Mouse (Mus musculus) forelimb bud, embryonic 11.5 days (tissue): ENCODE data around the gene Cep104.

Experiments used
- DNase-seq: peaks from one replicate; pipeline ENCODE4 v3.0.0-alpha.2; 2012; ENCODE audit warnings: low read depth, low spot score

Cep104 gene

GRCm38 (mm10) chr4:153974431-153975291 lies at the start of gene Cep104, which contains the start of gene Dffb:
Gene Cep104 (plus strand): TSS chr4:153975194.
Gene Dffb (minus strand): TSS chr4:153975126.
- DNase-seq = peak; percentile 93

- no peak for DNase-seq
These were observed 46.2 kb upstream of the Cep104 start for GRCm38 (mm10) chr4:153928772-153929299.

- no peak for DNase-seq
These were observed 45.6 kb upstream of the Cep104 start for GRCm38 (mm10) chr4:153929425-153929824.

GRCm38 (mm10) chr4:153929921-153930320 lies 45.1 kb upstream of the Cep104 start:
- no peak for DNase-seq

DNA sequence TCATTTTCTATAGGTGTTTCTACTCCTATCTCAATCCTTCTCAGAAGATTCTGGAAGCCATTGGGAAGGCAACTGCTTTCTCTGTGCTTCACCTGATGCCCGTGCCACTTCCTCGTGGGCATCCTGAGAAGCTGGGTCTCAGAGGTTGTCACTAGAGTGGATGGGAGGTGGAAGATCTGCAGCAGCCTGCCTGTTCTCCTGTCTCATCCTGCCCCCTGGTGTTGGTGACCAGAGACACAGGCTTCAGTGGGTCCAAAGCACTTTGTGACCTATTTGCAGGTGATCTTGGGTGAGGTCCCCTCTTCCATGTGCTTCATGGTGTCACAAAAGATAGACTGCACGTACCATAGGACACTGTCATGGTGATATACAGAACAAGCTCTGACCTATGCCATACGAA lies 31.8 kb upstream of the Cep104 start:
- no peak for DNase-seq

DNA sequence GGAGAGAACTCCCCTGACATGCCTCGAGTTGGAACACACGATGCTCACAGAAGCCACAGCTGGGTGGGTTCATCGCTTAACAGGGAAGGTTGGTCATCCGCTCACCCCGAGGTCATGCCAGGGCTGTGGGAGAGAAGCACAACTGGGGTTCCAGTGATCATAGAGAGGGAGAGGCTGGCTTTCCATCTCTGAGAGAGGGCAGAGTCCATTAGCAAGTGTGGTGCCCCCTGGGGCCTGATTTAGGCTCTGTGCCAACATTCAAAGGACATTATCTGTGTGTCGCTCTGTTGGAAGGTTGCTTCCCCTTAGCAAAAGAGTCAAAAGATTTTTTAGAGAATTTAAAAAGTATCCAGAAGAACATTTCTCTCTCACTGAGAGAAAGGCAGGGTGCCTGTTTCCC lies 30.7 kb upstream of the Cep104 start:
- DNase-seq = no peak

- DNase-seq = no peak
These were observed 29.3 kb upstream of the Cep104 start for GRCm38 (mm10) chr4:153945741-153946140.

- no peak for DNase-seq
These were observed 24.6 kb upstream of the Cep104 start for GRCm38 (mm10) chr4:153950372-153950771.

DNA sequence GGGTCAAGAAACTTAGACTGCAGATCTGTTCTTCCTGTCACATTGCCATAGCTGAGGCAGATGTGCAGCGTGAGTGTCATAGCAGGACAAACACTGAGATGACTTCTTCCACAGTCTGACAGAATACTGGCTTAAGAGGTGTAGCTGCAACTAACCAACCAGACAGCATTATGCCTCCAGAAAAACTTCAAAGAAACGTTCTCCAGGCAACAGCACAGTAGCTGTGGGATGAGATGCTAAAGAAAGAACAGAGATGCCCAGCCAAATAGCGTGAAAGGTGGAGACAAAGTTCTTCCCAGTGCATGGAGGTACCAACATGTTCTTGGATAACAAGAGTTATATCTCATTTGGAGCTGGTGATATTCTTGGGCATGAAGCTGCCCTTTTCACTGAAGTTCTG lies 23.8 kb upstream of the Cep104 start:
- DNase-seq = no peak

GRCm38 (mm10) chr4:153951692-153952091 lies 23.3 kb upstream of the Cep104 start:
- no peak for DNase-seq

DNA sequence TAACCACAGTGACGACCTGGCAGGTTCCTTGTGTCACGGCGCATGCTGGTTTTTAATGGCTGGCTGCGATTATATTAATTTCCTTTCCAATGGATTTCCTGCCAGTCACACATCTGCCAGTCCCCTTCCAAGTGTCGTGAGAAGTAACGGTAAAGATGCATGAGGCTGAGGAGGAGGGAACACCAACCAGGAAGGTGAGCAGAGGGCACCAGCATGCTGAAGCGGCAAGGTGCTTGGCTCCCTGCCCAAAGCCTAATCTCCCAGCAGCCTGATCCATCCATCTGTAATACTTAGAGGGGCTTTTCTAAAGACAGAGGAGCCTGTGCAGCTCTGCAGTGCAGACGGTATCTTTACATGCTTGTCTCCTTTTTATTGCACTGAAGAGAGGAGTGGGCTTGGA lies 19.3 kb upstream of the Cep104 start:
- DNase-seq = no peak

GRCm38 (mm10) chr4:153956569-153957405 lies 18.2 kb upstream of the Cep104 start, which contains the start of gene A430005L14Rik:
Gene A430005L14Rik (plus strand): TSS chr4:153957237.
- peak; percentile 97 for DNase-seq

DNA sequence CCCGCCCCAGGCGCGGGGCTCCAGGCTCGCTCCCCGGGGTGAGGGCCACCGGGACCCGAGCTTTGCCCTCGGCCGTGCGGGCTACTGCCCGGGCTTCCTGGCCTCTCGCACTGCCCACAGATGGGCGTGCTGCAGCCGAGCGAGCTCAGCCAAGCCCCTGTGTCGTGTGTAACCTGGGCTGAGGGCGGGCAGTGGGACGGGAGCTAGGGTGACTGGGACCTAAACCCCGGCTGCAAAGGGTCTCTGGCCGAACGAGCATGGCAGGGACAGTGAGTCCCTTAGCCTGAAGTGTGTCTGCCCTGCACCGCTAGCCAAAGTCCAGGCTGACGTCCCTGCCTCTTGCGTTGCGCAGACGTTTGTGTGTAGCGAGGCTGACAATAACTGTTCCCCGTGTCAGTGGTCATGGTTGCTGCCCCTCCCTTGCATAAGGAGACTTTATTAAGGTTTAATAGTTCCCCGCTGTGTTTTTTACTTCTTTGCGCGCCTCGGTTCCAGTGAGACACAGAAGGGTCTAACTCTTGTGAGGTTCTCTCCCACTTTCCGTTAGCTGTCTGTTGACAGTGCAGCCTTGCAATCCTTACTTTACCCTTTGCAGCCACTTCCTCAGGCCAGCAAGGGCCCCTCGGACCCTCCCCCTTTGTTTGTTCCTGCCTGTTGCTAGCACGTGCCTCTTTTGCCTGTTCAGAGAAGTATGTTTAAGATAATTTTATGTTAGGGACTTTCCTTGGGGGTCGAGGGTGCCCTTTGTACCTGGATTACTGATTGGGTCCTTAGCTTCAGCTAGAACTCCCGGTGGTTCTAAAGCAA lies 17.3 kb upstream of the Cep104 start:
- DNase-seq = peak; percentile 28

DNA sequence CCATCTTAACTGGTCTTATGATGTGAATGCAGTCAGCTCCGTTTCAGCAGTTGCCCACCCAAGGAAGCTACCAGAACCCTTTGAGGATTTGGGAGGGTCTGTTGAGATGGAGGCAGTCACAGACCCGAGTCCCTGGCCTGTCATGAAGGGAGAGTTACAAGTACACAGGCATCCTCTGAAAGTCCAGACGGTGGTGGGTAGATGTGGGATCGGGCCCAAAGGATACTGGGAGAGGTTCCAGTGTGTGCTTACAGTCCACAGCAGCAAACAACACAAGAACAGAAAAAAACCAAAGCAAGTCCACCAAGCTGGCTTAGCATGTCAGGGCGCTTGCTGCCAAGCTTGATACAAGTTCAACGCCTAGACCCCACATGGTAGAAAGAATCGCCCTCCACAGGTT lies 12.4 kb upstream of the Cep104 start:
- no peak for DNase-seq

- DNase-seq = no peak
These were observed 8.3 kb upstream of the Cep104 start for GRCm38 (mm10) chr4:153966651-153967050.

DNA sequence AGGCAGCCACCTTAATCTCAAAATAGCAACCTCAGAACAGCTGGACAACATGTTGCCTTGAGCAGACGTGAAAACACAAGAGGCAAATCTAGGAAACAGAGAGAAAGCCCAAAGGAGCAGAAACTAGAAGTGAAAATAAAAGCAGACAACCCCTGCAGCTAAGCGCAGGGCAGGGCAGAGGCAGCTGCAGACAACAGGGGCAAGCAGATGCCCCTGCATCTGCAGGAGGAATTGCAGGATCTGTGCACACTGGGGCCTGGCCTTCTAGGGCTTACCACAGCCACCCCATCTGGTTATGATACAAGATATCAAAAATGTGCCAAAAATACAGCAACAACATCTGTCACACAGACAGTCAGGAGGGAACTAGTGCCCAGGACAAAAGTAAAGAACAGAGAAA lies 7.4 kb upstream of the Cep104 start:
- no peak for DNase-seq

GRCm38 (mm10) chr4:153968063-153968462 lies 6.9 kb upstream of the Cep104 start:
- no peak for DNase-seq

GRCm38 (mm10) chr4:153975292-153975662 lies 283 bp downstream of the Cep104 start:
- no peak for DNase-seq

- no peak for DNase-seq
These were observed 774 bp downstream of the Cep104 start for GRCm38 (mm10) chr4:153975768-153976167.

- no peak for DNase-seq
These were observed 4.2 kb downstream of the Cep104 start for GRCm38 (mm10) chr4:153979243-153979642.

DNA sequence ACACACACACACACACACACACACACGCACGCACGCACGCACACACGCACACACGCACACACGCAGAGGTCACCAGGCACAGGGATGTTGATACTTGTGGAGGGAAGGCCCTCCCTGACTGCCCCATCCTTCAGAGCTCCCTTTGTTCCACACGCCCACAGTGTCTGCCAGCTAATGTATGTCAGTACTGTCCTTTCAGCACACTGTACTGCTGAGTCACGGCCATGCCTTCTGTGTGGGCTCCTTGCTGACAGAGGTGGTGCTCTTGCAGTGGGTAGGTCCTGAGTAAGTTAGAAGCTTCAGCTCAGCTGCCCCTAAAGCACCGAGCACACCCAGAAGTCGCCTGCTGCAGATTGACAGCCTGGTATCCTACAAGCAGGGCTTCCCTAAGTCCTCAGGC lies 5.5 kb downstream of the Cep104 start:
- no peak for DNase-seq
